Mouse (Mus musculus) embryo, embryonic 11.5 days (tissue): ENCODE measurements around the gene Cdh11.
"Not testable (repeated sequence)": the region's sequence is repeated elsewhere in the genome, so short reads cannot be mapped to it uniquely, and the experiment has no call there.

ENCODE experiments used
- DNase-seq: peaks from one replicate; pipeline ENCODE4 v3.0.0-alpha.2; 2012; ENCODE audit warnings: low read depth, low spot score

Gene Cdh11

DNA sequence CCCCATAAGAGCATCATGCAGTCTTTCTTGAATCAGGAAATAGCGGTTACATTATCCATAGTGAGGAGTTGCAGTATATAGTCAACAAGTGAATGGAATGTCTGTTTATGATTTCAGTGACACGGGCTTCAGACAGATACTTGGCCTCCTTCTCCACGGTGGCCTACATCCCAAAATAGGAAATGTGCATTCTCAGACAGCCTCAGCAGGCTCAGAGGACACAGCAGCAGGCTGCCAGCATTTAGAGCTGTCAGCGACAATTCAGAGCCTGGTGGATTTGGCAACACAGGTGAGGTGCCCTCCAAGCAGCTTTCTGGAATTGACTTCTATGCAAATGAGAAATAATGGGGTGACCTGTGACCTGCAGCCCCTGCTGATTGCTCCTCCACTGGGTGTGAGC is 69.5 kb downstream of the Cdh11 start:
- DNase-seq, result no peak

GRCm38 (mm10) chr8:102707305-102707704 is 78.1 kb downstream of the Cdh11 start:
- no peak for DNase-seq

GRCm38 (mm10) chr8:102705376-102705905 is 80.0 kb downstream of the Cdh11 start:
- DNase-seq, result no peak

DNA sequence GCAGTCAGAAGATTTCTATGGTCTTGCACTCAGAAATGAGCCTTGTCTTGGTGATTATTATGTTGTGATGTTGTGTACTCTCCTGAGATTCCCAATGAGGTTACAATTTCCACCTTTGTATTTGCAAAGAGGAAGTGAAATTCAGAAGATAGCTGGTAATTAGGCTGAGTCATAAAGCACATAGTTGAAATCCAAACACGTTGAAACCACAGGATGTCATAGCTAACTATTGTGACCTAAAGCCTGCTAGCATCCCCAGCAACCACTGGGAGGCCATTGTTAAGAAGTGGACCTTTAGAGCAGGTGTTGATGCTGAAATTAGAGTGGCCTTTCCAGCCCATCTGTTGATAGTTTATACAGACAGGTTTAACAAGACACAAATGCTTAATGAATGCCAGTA is 85.2 kb downstream of the Cdh11 start:
- no peak for DNase-seq

GRCm38 (mm10) chr8:102698232-102698837 is 87.1 kb downstream of the Cdh11 start:
- no peak for DNase-seq

DNA sequence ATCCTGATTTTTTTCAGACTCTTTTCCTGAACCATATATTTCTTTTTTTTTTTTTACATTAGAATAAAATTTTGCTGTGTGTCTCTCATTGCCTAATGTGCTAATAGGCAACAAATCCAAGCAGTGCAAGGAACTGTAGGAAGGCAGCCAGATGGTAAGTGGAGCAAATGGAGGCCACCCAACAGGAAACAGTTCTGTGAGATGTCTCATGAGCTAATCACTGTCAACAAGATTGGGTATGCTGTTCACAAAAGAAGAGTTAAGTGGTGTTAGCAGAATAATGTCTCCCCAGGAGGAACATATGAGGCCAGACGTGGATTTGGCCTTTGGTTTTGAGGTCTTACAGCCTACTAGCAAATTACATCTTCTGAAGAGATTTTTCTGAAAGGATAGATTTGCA is 92.0 kb downstream of the Cdh11 start:
- no peak for DNase-seq

DNA sequence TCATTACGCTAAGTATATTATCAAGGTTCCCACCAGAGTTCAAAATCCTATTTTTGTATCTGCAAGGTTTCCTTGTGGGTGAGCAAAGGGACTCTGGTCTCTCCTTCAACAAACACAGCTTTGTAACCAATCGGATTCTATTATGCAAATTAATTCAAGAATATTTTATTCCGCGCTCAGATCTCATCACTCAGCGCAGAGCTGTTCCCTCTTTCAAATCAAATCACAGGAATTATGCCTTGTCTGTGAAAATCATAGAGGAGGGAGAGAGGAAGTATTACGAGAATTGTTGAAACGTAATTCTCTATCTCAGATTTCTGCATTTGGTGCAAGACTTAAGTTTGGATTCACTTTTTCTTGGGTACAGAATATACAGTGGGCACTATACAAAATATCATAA is 100.0 kb downstream of the Cdh11 start:
- not testable (repeated sequence) for DNase-seq

GRCm38 (mm10) chr8:102685023-102685422 is 100.4 kb downstream of the Cdh11 start:
- DNase-seq, result no peak

- no peak for DNase-seq
These were observed 108.3 kb downstream of the Cdh11 start for GRCm38 (mm10) chr8:102677148-102677547.

- not testable (repeated sequence) for DNase-seq
These were observed 120.9 kb downstream of the Cdh11 start for GRCm38 (mm10) chr8:102664561-102664960.

DNA sequence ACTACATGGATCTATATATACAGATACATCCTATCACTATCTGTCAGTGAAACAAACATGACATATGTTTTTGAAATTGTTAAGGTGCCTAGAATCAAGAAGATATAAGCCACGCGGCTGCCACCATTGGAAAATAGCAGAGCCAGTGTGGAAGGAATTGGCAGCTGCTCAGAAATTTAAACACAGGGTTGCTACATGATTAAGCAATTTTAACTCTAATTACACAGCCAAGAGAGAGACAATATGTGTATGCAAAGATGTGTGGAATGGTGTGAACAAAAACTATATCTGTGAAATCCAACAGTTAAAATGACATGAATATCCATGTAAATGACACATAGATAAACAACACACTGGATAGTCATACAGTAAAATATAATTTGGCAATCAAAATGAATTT is 128.9 kb downstream of the Cdh11 start:
- no peak for DNase-seq

- DNase-seq, result no peak
These were observed 133.5 kb downstream of the Cdh11 start for GRCm38 (mm10) chr8:102651964-102652363.

GRCm38 (mm10) chr8:102627151-102627550 is 158.3 kb downstream of the Cdh11 start:
- DNase-seq, result no peak

- no peak for DNase-seq
These were observed 173.3 kb downstream of the Cdh11 start for GRCm38 (mm10) chr8:102612146-102612545.

DNA sequence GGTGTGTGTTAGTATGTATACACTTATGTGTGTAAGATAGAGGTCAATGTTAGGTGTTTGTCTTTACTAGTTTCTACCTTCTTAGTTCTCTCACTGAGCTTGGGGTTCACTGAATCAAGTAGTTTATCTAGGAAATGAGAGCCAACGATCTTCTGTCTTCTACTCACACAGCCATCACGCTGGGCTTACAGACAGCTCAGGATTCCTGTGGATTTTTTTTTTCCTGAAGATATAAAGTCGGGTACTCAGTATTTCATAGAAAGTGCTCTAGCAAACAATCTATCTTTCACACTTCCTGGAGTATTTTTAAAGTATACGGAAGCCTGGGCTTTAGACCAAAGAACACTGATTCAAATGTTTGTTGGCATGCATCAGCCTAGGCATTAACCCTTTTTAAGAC is 184.1 kb downstream of the Cdh11 start:
- no peak for DNase-seq

- peak; percentile 26 for DNase-seq
These were observed 188.9 kb downstream of the Cdh11 start for GRCm38 (mm10) chr8:102596523-102596922.

DNA sequence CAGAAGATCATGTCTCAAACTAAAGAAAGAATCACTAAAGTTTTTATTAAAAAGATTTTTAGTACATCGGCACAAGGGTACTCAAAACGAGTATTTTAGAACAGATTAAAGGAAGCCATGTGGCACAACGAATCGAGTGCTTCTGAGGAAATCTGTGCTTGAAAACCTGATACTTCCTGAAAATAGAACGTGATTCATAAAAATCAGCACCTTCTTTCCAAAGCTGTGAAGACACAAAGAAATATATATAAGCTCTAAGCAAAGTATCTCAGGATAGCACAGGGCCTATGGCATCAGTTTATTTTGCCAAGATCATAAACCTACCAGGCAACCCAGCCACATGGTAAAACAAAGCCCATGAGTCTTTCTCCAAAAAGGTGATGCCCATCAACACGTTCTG is 191.5 kb downstream of the Cdh11 start:
- DNase-seq, result no peak
